Mouse (Mus musculus) G1E (cell line): ENCODE data around the gene Pgm5.

Source experiments
- CTCF ChIP-seq: IDR thresholded peaks from 2 replicates; pipeline ENCODE4 v1.5.1; 2012; ENCODE audit warnings: low read depth, low read length, inconsistent platforms, mixed read lengths
- GATA1 ChIP-seq: IDR thresholded peaks from 2 replicates; pipeline ENCODE4 v1.6.1; 2012; ENCODE audit warnings: borderline replicate concordance, low read length, inconsistent platforms, mixed read lengths

DNA sequence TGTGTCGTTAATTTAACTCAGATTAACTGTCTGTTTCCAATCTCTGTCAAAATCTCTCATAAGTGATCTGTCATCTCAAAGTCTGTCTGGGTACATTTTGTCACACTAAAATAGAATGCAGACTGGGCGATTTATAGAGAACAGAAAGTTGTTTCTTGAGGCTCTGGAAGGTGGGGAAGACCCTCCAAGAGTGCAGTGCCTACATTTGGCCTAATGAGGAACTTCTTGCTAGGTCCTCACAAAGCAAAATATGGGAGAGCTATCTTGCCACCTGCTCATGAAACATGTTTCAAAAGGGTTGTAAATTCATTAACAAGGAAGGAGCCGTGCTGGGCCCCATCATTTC, 107.2 kb downstream of the Pgm5 start:
- TF ChIP-seq CTCF: no peak
- no peak for TF ChIP-seq GATA1
